Mouse (Mus musculus) ES-E14 (cell line): ENCODE results near the gene Ankrd13a.

Experiments
- CHD2 ChIP-seq: IDR thresholded peaks from 2 replicates; pipeline ENCODE4 v1.6.1; 2014; ENCODE audit warnings: mild to moderate bottlenecking, low read depth, low read length, inconsistent platforms
- HCFC1 ChIP-seq: IDR thresholded peaks from 2 replicates; pipeline ENCODE4 v1.6.1; 2012; ENCODE audit warnings: low read length, inconsistent platforms, borderline replicate concordance; ENCODE audit not compliant: insufficient read depth
- MAFK ChIP-seq: IDR thresholded peaks from 2 replicates; pipeline ENCODE4 v1.6.1; 2014; ENCODE audit warnings: mild to moderate bottlenecking, low read depth, low read length, inconsistent platforms; ENCODE audit not compliant: insufficient read depth
- ZC3H11A ChIP-seq: IDR thresholded peaks from 2 replicates; pipeline ENCODE4 v1.6.1; 2012; ENCODE audit warnings: low read depth, mild to moderate bottlenecking, inconsistent platforms, low read length, borderline replicate concordance
- ZNF384 ChIP-seq: IDR thresholded peaks from 2 replicates; pipeline ENCODE4 v1.6.1; 2012; ENCODE audit warnings: low read depth, low read length, inconsistent platforms

- no peak for TF ChIP-seq MAFK
- TF ChIP-seq CHD2, result no peak
- no peak for TF ChIP-seq ZC3H11A
- TF ChIP-seq ZNF384, result no peak
- no peak for TF ChIP-seq HCFC1
These were observed 9.1 kb downstream of the Ankrd13a start for GRCm38 (mm10) chr5:114783405-114784163.
